Mouse (Mus musculus) heart, embryonic 10.5 days (tissue): ENCODE data around the gene Chaf1b. TPM values are rescaled to one million over a fixed set of nuclear protein-coding genes. Genes with fewer than 3 reads are reported as not detected.

ENCODE experiments used
- DNase-seq: peaks from one replicate; pipeline ENCODE4 v3.0.0-alpha.2; 2017; ENCODE audit warnings: low spot score
- H3K27ac ChIP-seq: fragments of 300-500 bp; sonication (generic); 2 replicates; pipeline ENCODE4 v1.5.1; 2016; ENCODE audit warnings: mild to moderate bottlenecking
- H3K27me3 ChIP-seq: fragments of 300-500 bp; sonication (generic); 2 replicates; pipeline ENCODE4 v1.6.1; 2016; ENCODE audit warnings: mild to moderate bottlenecking; ENCODE audit not compliant: poor library complexity, insufficient read depth, severe bottlenecking
- H3K36me3 ChIP-seq: fragments of 300-500 bp; sonication (generic); 2 replicates; pipeline ENCODE4 v1.6.1; 2016; ENCODE audit warnings: mild to moderate bottlenecking, moderate library complexity
- H3K4me1 ChIP-seq: fragments of 300-500 bp; sonication (generic); 2 replicates; pipeline ENCODE4 v1.6.1; 2016; ENCODE audit warnings: mild to moderate bottlenecking
- H3K4me3 ChIP-seq: fragments of 300-500 bp; sonication (generic); 2 replicates; pipeline ENCODE4 v1.5.1; 2016; ENCODE audit warnings: mild to moderate bottlenecking, moderate library complexity
- H3K9me3 ChIP-seq: fragments of 300-500 bp; sonication (generic); 2 replicates; pipeline ENCODE4 v1.6.1; 2016; ENCODE audit warnings: mild to moderate bottlenecking, moderate library complexity
- WGBS: fragments of 180-500 bp; shearing (Covaris S2); methylation state at CpG from one replicate; pipeline ENCODE4 v1.1.7; 2016; 5-methylcytosine and 5-hydroxymethylcytosine counted together
- polyA plus RNA-seq: library from polyadenylated mRNA; unstranded; fragments of >200 nt; fragmentation: Nextera tagmentation; extraction: Ambion mirVana; gene quantifications from 2 replicates; pipeline ENCODE4 v1.2.1, GENCODE M21; 2016

Chaf1b gene
- polyA plus RNA-seq, 1 experiment from 2014 or later = 89.2 TPM

DNA sequence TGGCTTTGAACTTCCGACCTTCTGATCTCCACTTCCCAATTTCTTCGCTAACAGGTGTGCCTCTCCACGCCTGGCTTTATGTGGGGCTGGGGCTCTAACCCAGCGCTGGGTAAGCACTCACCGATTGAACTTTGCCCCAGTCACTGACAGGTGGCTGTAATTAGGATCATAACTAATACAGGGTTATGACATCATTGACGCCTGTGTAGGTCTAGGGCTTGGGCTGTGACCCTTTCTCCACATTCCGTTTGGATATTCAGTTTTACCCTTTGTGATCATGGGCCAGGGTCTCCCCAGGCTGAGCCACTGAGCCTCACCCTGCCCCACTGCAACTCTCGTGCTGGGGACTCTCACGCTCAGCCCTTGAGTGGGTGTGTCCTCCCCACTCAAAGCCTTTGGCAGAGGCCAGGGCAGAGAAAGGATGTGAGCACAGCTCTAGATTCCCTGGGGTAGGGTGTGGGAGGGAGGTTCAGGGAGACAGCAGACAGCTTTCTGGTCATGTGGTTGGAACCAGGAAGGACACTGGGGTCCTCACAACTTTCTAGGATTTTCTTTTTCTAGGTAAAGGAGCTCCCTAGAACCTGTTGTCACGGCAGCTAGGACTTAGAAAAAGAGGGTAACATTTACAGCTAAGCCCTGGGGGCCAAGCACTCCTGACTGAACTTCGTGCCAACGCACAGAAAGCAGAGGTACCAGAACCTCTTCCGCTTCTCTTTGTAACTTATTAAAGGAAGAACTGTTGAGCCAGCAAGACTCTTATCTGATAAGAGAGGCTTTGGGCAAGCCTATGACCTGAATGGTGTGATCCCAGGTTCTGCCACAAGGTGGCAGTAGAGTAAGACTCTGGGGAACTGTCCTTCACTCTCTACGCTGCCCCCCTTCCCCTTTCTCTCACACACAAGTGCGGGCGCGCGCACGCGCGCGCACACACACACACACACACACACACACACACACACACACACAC lies 34.3 kb downstream of the Chaf1b start:
- no peaks in the 10 kb centered on the region for H3K9me3 ChIP-seq
- H3K27ac ChIP-seq = peak overlapping the region; percentile 29; the same call in 1 of the 2 replicates
- peak; percentile 85 for DNase-seq
- WGBS = 37% methylated on average over 22 of the region's 22 CpGs
- no peaks in the 10 kb centered on the region for H3K36me3 ChIP-seq
- no peak overlapping the region for H3K4me3 ChIP-seq
- H3K27me3 ChIP-seq = no peaks in the 10 kb centered on the region
- peaks cover 22% of the 10 kb centered on the region for H3K4me1 ChIP-seq

GRCm38 (mm10) chr16:93918679-93919060 lies 35.0 kb downstream of the Chaf1b start:
- no peaks in the 10 kb centered on the region for H3K27me3 ChIP-seq
- no peak overlapping the region for H3K4me3 ChIP-seq
- 64% methylated on average over 8 of the region's 8 CpGs for WGBS
- no peaks in the 10 kb centered on the region for H3K9me3 ChIP-seq
- DNase-seq = no peak
- H3K36me3 ChIP-seq = no peaks in the 10 kb centered on the region
- H3K4me1 ChIP-seq = peaks cover 22% of the 10 kb centered on the region
- no peak overlapping the region for H3K27ac ChIP-seq

- Histone ChIP-seq H3K4me3 (no peak overlapping the region), H3K27ac (no peak overlapping the region), H3K36me3 (no peaks in the 10 kb centered on the region), H3K4me1 (peaks cover 22% of the 10 kb centered on the region), H3K27me3 (no peaks in the 10 kb centered on the region), H3K9me3 (no peaks in the 10 kb centered on the region)
- DNase-seq = no peak
- WGBS = 78% methylated on average over 20 of the region's 20 CpGs
Measured at GRCm38 (mm10) chr16:93919189-93919588, 35.5 kb downstream of the Chaf1b start.

- Histone ChIP-seq H3K9me3 (no peaks in the 10 kb centered on the region), H3K36me3 (no peaks in the 10 kb centered on the region), H3K4me1 (peaks cover 22% of the 10 kb centered on the region), H3K27me3 (no peaks in the 10 kb centered on the region), H3K27ac (no peak overlapping the region), H3K4me3 (no peak overlapping the region)
- DNase-seq = no peak
- WGBS = 42% methylated on average over 4 of the region's 4 CpGs
Measured at GRCm38 (mm10) chr16:93920673-93921072, 37.0 kb downstream of the Chaf1b start.

DNA sequence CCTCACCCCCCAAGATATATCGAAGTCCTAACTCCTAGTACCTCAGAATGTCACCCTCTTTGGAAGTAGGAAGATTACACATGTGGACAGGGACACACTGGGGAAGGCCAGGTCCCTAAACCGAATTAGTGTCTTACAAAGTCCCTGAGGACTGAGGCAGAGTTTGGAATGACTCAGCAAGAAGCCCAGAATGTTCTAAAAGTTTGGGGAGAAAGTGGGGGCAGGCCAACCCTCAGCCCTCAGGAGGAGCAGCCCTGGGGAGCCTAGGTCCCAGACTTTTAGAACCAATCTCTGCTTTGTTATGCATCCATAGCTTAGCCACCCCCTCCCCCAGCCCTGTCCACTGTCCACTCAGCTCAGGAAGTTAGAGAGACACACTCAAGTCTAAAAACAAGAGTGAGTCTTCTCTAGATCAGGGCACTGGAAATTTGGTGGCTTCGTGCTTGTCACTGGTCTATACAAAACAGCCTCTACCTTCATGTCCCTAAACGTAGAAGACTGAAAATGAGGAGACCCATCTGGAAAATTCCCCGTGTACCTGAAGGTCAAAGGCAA lies 39.2 kb downstream of the Chaf1b start:
- Histone ChIP-seq H3K36me3 (no peaks in the 10 kb centered on the region), H3K27ac (no peak overlapping the region), H3K4me1 (peaks cover 19% of the 10 kb centered on the region), H3K27me3 (no peaks in the 10 kb centered on the region), H3K4me3 (no peak overlapping the region), H3K9me3 (no peaks in the 10 kb centered on the region)
- DNase-seq = no peak
- WGBS = 73% methylated on average over 5 of the region's 5 CpGs

GRCm38 (mm10) chr16:93923788-93924187 lies 40.1 kb downstream of the Chaf1b start:
- DNase-seq = no peak
- WGBS = 76% methylated on average over 7 of the region's 7 CpGs
- Histone ChIP-seq H3K4me3 (no peak overlapping the region), H3K27ac (no peak overlapping the region), H3K4me1 (peaks cover 10% of the 10 kb centered on the region), H3K27me3 (no peaks in the 10 kb centered on the region), H3K36me3 (no peaks in the 10 kb centered on the region), H3K9me3 (no peaks in the 10 kb centered on the region)

DNA sequence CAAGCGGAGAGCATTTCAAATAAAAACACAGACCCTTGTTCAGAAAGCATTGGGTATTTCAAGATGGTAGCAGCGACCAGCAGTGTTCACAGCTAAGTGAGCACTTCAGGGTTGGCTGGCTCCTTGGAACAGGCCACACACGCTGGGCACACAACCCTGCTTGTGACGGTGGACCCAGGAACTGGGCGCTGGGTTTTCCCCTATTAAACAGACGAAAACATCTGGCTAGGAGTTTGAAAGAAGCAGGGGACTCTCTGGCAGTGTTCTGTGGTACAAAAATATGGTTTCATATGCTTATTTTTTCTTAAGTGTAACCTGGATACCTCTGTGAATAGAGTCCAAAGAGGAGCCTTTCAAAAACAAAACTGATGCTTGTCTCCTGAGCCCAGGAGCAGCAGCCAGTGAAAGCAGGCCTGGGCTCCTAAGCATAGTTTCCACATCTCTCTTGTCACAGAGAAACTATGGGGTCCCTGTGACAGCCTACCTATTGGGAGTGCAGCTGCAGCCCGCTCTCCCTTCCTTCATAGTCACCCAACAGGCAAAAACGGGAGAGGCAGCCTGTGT lies 42.1 kb downstream of the Chaf1b start:
- no peak for DNase-seq
- 78% methylated on average over 8 of the region's 8 CpGs for WGBS
- Histone ChIP-seq H3K4me1 (peaks cover 4% of the 10 kb centered on the region), H3K27me3 (no peaks in the 10 kb centered on the region), H3K9me3 (no peaks in the 10 kb centered on the region), H3K36me3 (no peaks in the 10 kb centered on the region), H3K4me3 (no peak overlapping the region), H3K27ac (no peak overlapping the region)

DNA sequence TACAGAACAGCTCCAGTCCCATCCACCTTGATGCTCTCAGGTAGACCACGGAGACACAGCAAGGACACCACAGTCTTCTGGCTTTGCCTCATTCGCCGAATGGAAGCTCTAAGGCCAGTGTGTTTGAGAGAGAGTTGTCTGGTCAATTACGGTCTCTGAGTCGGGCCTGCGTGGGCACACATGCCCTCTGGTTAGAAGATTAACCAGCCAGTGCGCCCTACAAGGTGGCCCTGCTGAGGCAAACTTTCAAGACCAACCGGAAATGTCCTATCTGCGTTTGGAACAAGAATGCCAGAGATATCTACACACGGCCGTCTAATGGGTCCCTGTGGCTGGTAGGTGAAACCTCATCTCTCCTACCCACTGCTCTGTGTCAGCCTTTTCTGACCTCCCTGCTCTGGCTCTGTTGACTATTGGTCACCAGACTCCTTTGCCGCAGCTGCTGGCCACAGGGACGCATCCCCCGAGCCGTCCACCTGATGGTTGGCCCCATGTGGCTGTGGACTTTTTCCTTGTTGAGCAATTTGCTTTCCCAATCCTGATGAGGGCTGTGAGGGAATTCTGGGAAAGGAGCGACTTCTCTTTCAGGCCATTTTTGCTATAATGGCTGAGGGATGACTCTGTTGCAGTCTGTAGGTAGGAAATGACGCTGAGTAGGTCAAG lies 45.8 kb downstream of the Chaf1b start:
- 80% methylated on average over 17 of the region's 17 CpGs for WGBS
- Histone ChIP-seq H3K36me3 (no peaks in the 10 kb centered on the region), H3K27me3 (peaks cover 17% of the 10 kb centered on the region), H3K4me3 (no peak overlapping the region), H3K27ac (no peak overlapping the region), H3K4me1 (no peaks in the 10 kb centered on the region), H3K9me3 (no peaks in the 10 kb centered on the region)
- no peak for DNase-seq

DNA sequence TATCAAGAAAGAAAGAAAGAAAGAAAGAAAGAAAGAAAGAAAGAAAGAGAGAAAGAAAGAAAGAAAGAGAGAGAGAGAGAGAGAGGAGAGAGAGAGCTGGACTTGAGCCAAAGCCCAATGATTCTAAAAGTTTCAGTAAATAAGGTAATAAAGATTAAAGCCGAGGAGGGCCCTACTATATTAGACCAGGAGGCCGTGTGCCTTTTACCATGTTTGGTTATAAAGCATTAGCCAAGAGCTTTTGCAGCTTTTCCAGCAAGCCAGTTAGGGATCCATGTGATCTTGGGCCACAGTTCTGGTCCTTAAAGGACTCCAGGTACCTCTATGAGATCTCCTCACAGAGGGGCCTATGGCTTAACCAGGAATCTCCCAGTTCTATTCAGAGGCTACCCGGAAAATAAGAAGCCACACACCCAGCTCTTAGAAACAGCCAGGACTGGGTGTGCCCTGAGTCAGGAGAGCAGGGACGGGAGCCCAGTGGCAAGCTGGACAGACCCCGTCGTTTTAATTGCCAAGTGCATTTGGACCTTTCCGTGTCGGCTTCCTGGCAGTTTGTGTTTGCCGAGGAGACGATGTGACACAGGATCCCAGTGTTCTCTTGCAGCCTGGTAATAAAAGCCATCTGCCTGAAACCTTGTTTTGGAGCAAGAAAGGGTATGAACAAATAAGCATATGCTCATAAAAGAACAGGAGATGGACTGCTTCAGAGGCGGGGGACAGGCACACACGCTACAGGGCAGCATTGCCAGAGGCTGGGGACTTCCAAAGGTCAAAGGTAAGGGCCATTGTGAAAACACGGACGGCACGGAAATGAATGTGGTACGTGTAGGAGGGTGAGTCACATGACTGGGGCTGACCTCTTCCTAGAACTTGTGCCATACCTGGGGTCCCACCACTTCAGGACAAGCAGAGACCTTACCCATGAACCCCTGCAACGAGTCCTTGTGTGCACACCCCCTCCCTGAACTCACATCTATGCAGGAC lies 48.8 kb downstream of the Chaf1b start:
- H3K27ac ChIP-seq = no peak overlapping the region
- peaks cover 5% of the 10 kb centered on the region for H3K4me1 ChIP-seq
- no peaks in the 10 kb centered on the region for H3K36me3 ChIP-seq
- WGBS = 77% methylated on average over 17 of the region's 17 CpGs
- no peak for DNase-seq
- H3K27me3 ChIP-seq = peaks cover 47% of the 10 kb centered on the region
- H3K9me3 ChIP-seq = no peaks in the 10 kb centered on the region
- H3K4me3 ChIP-seq = no peak overlapping the region

DNA sequence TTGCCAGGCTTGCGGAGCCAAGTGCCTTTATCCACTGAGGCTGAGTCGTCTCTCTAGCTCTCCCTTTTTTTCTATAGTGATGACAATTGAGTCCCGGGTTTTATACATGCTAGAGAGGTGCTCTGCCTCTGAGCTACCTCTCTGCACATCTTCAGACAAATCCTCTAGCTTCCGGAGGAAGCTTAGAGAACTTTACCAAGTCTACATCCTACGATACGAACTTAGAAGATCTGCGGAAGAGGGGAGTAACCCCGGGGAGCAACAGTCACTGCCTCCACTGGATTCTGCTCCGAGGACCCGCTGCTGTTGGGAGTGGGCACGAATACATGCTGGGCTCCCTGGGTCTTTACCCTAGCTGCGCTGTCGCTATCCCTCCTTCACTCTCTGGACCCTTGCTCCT lies 50.9 kb downstream of the Chaf1b start:
- Histone ChIP-seq H3K27ac (no peak overlapping the region), H3K27me3 (peaks cover 52% of the 10 kb centered on the region), H3K4me3 (peak overlapping the region; percentile 31), H3K9me3 (no peaks in the 10 kb centered on the region), H3K36me3 (no peaks in the 10 kb centered on the region), H3K4me1 (peaks cover 5% of the 10 kb centered on the region)
- 13% methylated on average over 13 of the region's 13 CpGs for WGBS
- DNase-seq = no peak

GRCm38 (mm10) chr16:93935009-93935408 lies 51.3 kb downstream of the Chaf1b start:
- H3K27me3 ChIP-seq = peaks cover 52% of the 10 kb centered on the region
- H3K4me1 ChIP-seq = peaks cover 5% of the 10 kb centered on the region
- no peak for DNase-seq
- WGBS = 20% methylated on average over 7 of the region's 7 CpGs
- no peaks in the 10 kb centered on the region for H3K36me3 ChIP-seq
- H3K27ac ChIP-seq = no peak overlapping the region
- H3K9me3 ChIP-seq = no peaks in the 10 kb centered on the region
- peak overlapping the region; percentile 31 for H3K4me3 ChIP-seq

DNA sequence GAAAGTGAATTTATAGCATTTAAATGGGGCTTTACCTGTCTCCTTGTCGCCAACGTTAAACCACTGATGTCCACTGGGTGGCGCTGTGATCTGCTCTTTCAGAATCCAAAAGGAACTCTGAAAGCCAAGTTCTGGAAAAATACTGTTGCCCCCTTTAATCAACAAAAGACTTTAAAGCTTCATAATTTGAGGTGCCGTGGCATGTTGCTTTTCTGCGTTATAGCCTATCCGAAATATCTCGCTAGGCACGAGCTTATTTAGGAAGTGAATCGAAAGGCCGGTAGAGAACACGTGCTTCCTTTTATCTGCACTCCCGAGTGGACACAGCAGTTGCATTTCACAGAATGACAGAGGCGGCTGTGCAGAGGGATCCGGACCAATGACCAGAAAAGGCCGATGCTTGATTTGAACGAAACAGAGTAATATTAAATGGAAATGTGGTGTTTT lies 54.7 kb downstream of the Chaf1b start:
- peaks cover 5% of the 10 kb centered on the region for H3K4me1 ChIP-seq
- no peak for DNase-seq
- no peaks in the 10 kb centered on the region for H3K9me3 ChIP-seq
- no peak overlapping the region for H3K27ac ChIP-seq
- H3K27me3 ChIP-seq = peaks cover 49% of the 10 kb centered on the region
- H3K4me3 ChIP-seq = peak overlapping the region; percentile 55
- WGBS = 12% methylated on average over 16 of the region's 16 CpGs
- no peaks in the 10 kb centered on the region for H3K36me3 ChIP-seq
